Mouse (Mus musculus) lung, postnatal 0 days (tissue): ENCODE measurements at regions not wholly inside any gene's neighbourhood (a gene's known extent, or its start where the extent isn't known, plus 50 kb on each side); places are given as distances from the start of the nearest gene placed in this dataset.

ENCODE experiments used
- ATAC-seq: fragments of 200-750 bp; cut with Nextera tagmentation; 2 replicates; pipeline ENCODE4 v1.8.0; 2017; ENCODE audit warnings: moderate library complexity
- DNase-seq: peaks from one replicate; pipeline ENCODE4 v3.0.0-alpha.2; 2016; ENCODE audit warnings: low spot score
- H3K27ac ChIP-seq: fragments of 300-500 bp; sonication (generic); 2 replicates; pipeline ENCODE4 v1.5.1; 2014; ENCODE audit warnings: antibody characterized with exemption, mild to moderate bottlenecking, low read length, mixed read lengths
- H3K27me3 ChIP-seq: fragments of 300-500 bp; sonication (generic); replicated peaks from 2 replicates; pipeline ENCODE4 v1.6.1; 2014; ENCODE audit warnings: low read length, mixed read lengths; ENCODE audit not compliant: insufficient read depth
- H3K36me3 ChIP-seq: fragments of 300-500 bp; sonication (generic); 2 replicates; pipeline ENCODE4 v1.6.1; 2014; ENCODE audit warnings: low read length, mixed read lengths; ENCODE audit not compliant: insufficient read depth
- H3K4me1 ChIP-seq: fragments of 300-500 bp; sonication (generic); 2 replicates; pipeline ENCODE4 v1.6.1; 2014; ENCODE audit warnings: antibody characterized with exemption, low read depth, low read length, mixed read lengths; ENCODE audit not compliant: insufficient read depth
- H3K4me2 ChIP-seq: fragments of 300-500 bp; sonication (generic); replicated peaks from 2 replicates; pipeline ENCODE4 v1.6.1; 2014; ENCODE audit warnings: low read depth, mild to moderate bottlenecking, low read length, moderate library complexity, mixed read lengths
- H3K4me3 ChIP-seq: fragments of 300-500 bp; sonication (generic); 2 replicates; pipeline ENCODE4 v1.5.1; 2014; ENCODE audit warnings: low read depth, low read length
- H3K9ac ChIP-seq: fragments of 300-500 bp; sonication (generic); replicated peaks from 2 replicates; pipeline ENCODE4 v1.6.1; 2014; ENCODE audit warnings: low read depth, mild to moderate bottlenecking
- H3K9me3 ChIP-seq: fragments of 300-500 bp; sonication (generic); 2 replicates; pipeline ENCODE4 v1.6.1; 2016; ENCODE audit warnings: low read length, mixed read lengths
- CTCF ChIP-seq: IDR thresholded peaks from 2 replicates; pipeline ENCODE4 v1.5.1; 2016; ENCODE audit warnings: antibody characterized with exemption, mild to moderate bottlenecking
- EP300 ChIP-seq: IDR thresholded peaks from 2 replicates; pipeline ENCODE4 v1.6.1; 2016; ENCODE audit warnings: antibody characterized with exemption, mild to moderate bottlenecking, control low read depth
- WGBS: fragments of 180-500 bp; shearing (Covaris S2); extraction: QIAGEN DNeasy Blood & Tissue Kit; methylation state at CpG from one replicate; pipeline ENCODE4 v1.1.7; 2014; 5-methylcytosine and 5-hydroxymethylcytosine counted together

- Histone ChIP-seq H3K9me3 (no peaks in the 10 kb centered on the region), H3K36me3 (no peaks in the 10 kb centered on the region), H3K27ac (no peak overlapping the region), H3K4me2 (no peak overlapping the region), H3K9ac (no peak overlapping the region), H3K4me1 (no peaks in the 10 kb centered on the region), H3K27me3 (no peaks in the 10 kb centered on the region), H3K4me3 (no peak overlapping the region)
- no peak for ATAC-seq
- WGBS = 43% methylated on average over 4 of the region's 4 CpGs
- TF ChIP-seq CTCF (no peak), EP300 (no peak)
- no peak for DNase-seq
These were observed 149.6 kb downstream of the Thbs2 start for GRCm38 (mm10) chr17:14544343-14545002.

GRCm38 (mm10) chr17:14541035-14541434 is 153.0 kb downstream of the Thbs2 start:
- no peak overlapping the region for H3K4me2 ChIP-seq
- WGBS = 41% methylated on average over 8 of the region's 8 CpGs
- no peaks in the 10 kb centered on the region for H3K27me3 ChIP-seq
- H3K4me3 ChIP-seq = no peak overlapping the region
- H3K27ac ChIP-seq = no peak overlapping the region
- no peaks in the 10 kb centered on the region for H3K36me3 ChIP-seq
- H3K9ac ChIP-seq = no peak overlapping the region
- TF ChIP-seq EP300 (no peak), CTCF (no peak)
- no peaks in the 10 kb centered on the region for H3K4me1 ChIP-seq
- DNase-seq (no peak), ATAC-seq (no peak)
- no peaks in the 10 kb centered on the region for H3K9me3 ChIP-seq

GRCm38 (mm10) chr17:14540269-14540975 is 153.6 kb downstream of the Thbs2 start:
- Histone ChIP-seq H3K27ac (no peak overlapping the region), H3K4me3 (no peak overlapping the region), H3K9me3 (no peaks in the 10 kb centered on the region), H3K9ac (no peak overlapping the region), H3K4me1 (no peaks in the 10 kb centered on the region), H3K27me3 (no peaks in the 10 kb centered on the region), H3K4me2 (no peak overlapping the region), H3K36me3 (no peaks in the 10 kb centered on the region)
- DNase-seq = peak; percentile 90
- ATAC-seq = peak; percentile 93
- TF ChIP-seq EP300 (peak; percentile 74), CTCF (no peak)
- 10% methylated on average over 5 of the region's 5 CpGs for WGBS

GRCm38 (mm10) chr17:14539651-14540050 is 154.4 kb downstream of the Thbs2 start:
- no peak overlapping the region for H3K4me2 ChIP-seq
- WGBS = 25% methylated on average over 3 of the region's 3 CpGs
- H3K9ac ChIP-seq = no peak overlapping the region
- no peaks in the 10 kb centered on the region for H3K27me3 ChIP-seq
- H3K36me3 ChIP-seq = no peaks in the 10 kb centered on the region
- no peak for TF ChIP-seq CTCF
- TF ChIP-seq EP300 = no peak
- H3K4me3 ChIP-seq = no peak overlapping the region
- ATAC-seq = no peak
- DNase-seq = no peak
- H3K27ac ChIP-seq = no peak overlapping the region
- no peaks in the 10 kb centered on the region for H3K4me1 ChIP-seq
- H3K9me3 ChIP-seq = no peaks in the 10 kb centered on the region

GRCm38 (mm10) chr17:14539191-14539590 is 154.8 kb downstream of the Thbs2 start:
- Histone ChIP-seq H3K27ac (no peak overlapping the region), H3K27me3 (no peaks in the 10 kb centered on the region), H3K9ac (no peak overlapping the region), H3K9me3 (no peaks in the 10 kb centered on the region), H3K36me3 (no peaks in the 10 kb centered on the region), H3K4me2 (no peak overlapping the region), H3K4me1 (no peaks in the 10 kb centered on the region), H3K4me3 (no peak overlapping the region)
- 52% methylated on average over 3 of the region's 3 CpGs for WGBS
- no peak for ATAC-seq
- TF ChIP-seq CTCF = no peak
- no peak for DNase-seq

- no peaks in the 10 kb centered on the region for H3K27me3 ChIP-seq
- H3K36me3 ChIP-seq = no peaks in the 10 kb centered on the region
- no peaks in the 10 kb centered on the region for H3K4me1 ChIP-seq
- ATAC-seq (no peak), DNase-seq (no peak)
- H3K27ac ChIP-seq = no peak overlapping the region
- TF ChIP-seq CTCF = no peak
- TF ChIP-seq EP300 = no peak
- no peaks in the 10 kb centered on the region for H3K9me3 ChIP-seq
- no peak overlapping the region for H3K4me2 ChIP-seq
- 60% methylated on average over 3 of the region's 3 CpGs for WGBS
- H3K4me3 ChIP-seq = no peak overlapping the region
- no peak overlapping the region for H3K9ac ChIP-seq
These were observed 155.5 kb downstream of the Thbs2 start for GRCm38 (mm10) chr17:14538527-14538926.
